8 mouse cellular contexts compared by ENCODE assay signal in the genomic region with DNA sequence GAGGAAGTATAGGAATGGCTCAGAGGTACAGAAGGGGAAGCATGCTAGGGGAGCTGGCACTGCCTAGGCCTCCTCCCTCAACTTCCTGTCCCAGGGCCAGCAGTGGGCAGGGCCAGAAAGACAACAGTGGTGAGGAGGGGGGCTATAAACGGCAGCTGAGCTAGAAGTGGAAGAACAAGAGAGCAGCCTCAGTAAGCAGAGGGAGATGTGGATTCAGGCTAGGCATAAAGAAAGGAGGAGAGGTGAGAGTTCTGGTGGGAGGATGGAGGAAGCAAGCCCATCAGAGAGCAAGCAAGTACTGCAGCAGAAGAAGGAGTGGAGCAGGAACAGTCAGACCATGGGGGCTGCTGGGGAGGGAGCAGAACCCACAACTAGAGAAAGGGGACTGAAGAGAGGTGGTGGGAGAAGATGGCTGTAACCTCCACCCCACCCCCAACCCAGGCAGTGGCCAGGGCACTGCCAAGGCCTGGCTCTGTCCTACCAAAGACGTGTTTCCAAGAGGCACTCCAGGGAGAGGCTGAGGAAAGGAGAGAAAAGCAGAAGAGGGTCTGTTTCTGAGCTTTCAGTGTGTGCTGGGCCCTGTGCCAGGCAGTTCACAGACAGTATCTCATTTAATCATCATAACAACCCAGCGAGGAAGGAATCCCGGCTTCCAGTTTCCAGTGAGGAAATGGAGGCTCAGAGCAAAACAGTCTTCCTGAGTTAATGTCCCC. TPM values are rescaled to one million over a fixed set of nuclear protein-coding genes. Genes with fewer than 3 reads are reported as not detected.
DNase-seq lines count a peak whose midpoint lies in the region; ATAC-seq and TF ChIP-seq lines count a peak whose summit lies in the region.

No protein-coding gene starts in this region.

- H3K4me3 ChIP-seq in forebrain, embryonic 16.5 days (replicated peaks; ENCODE audit: low read length): no peak overlapping the region
- H3K4me3 ChIP-seq in hindbrain, postnatal 0 days (ENCODE audit: low read length): no peak overlapping the region
- no peak overlapping the region for H3K4me3 ChIP-seq in lung, adult 2 months (replicated peaks; ENCODE audit: extremely low read depth, low read depth, low read length)

- no peaks in the 10 kb centered on the region for H3K27me3 ChIP-seq in forebrain, embryonic 16.5 days (replicated peaks; ENCODE audit: control insufficient read depth, insufficient read depth, low read length)
- no peaks in the 10 kb centered on the region for H3K27me3 ChIP-seq in hindbrain, postnatal 0 days (ENCODE audit: insufficient read depth, low read length)

- WGBS in forebrain, embryonic 16.5 days: 22% methylated on average over 4 of the region's 4 CpGs
- WGBS in hindbrain, postnatal 0 days: 19% methylated on average over 4 of the region's 4 CpGs
- WGBS in lung, adult 2 months: 18% methylated on average over 4 of the region's 4 CpGs

- TF ChIP-seq POLR2A in lung, adult 2 months (IDR thresholded peaks at IDR 0.05; ENCODE audit: borderline replicate concordance, extremely low read depth, low read depth, low read length): no peak

- H3K9me3 ChIP-seq in forebrain, embryonic 16.5 days (ENCODE audit: control insufficient read depth, low read length): no peaks in the 10 kb centered on the region
- no peaks in the 10 kb centered on the region for H3K9me3 ChIP-seq in hindbrain, postnatal 0 days (ENCODE audit: low read length)

- no peak for TF ChIP-seq CTCF in hindbrain, postnatal 0 days (IDR thresholded peaks at IDR 0.05; ENCODE audit: low read depth)
- TF ChIP-seq CTCF in lung, adult 2 months (IDR thresholded peaks at IDR 0.05; ENCODE audit: insufficient read depth, low read length): no peak

- H3K9ac ChIP-seq in forebrain, embryonic 16.5 days (replicated peaks; ENCODE audit: low read depth, low read length): peak overlapping the region; percentile 23; the same call in 1 of the 2 replicates
- H3K9ac ChIP-seq in hindbrain, postnatal 0 days (replicated peaks; ENCODE audit: low read length): no peak overlapping the region; the same call in 1 of the 2 replicates

- ATAC-seq in forebrain, embryonic 16.5 days: peak; percentile 64
- ATAC-seq in hindbrain, postnatal 0 days: peak; percentile 61
- peak; percentile 63; the same call in 1 of the 2 replicates for ATAC-seq in neutrophil, adult 5-6 weeks (ENCODE audit: extremely low read depth, insufficient number of reproducible peaks, low FRiP score, poor library complexity, severe bottlenecking)
- no peak for ATAC-seq in cerebellum, adult (ENCODE audit: insufficient number of reproducible peaks, low FRiP score, low TSS enrichment)

- H3K27ac ChIP-seq in forebrain, embryonic 16.5 days (ENCODE audit: low read length): peak overlapping the region; percentile 58
- H3K27ac ChIP-seq in hindbrain, postnatal 0 days: peak overlapping the region; percentile 67

- peaks cover 25% of the 10 kb centered on the region for H3K36me3 ChIP-seq in forebrain, embryonic 16.5 days (ENCODE audit: control insufficient read depth, insufficient read depth)
- peaks cover 24% of the 10 kb centered on the region; the same call in 1 of the 2 replicates for H3K36me3 ChIP-seq in hindbrain, postnatal 0 days (ENCODE audit: insufficient read depth, low read length)

- H3K4me2 ChIP-seq in forebrain, embryonic 16.5 days (ENCODE audit: low read length): peak overlapping the region; percentile 26; the same call in 1 of the 2 replicates
- peak overlapping the region; percentile 35; the same call in 1 of the 2 replicates for H3K4me2 ChIP-seq in hindbrain, postnatal 0 days (ENCODE audit: low read depth, low read length)

- peak; percentile 34 for DNase-seq in urinary bladder, postnatal 14 days (ENCODE audit: low spot score)
- DNase-seq in urinary bladder, postnatal 10 days (ENCODE audit: low spot score): no peak
- peak; percentile 49 for DNase-seq in hindbrain, postnatal 0 days (ENCODE audit: low spot score)
- DNase-seq in lung, adult 2 months: peak; percentile 27
- no peak for DNase-seq in layer of hippocampus, postnatal 14 days (ENCODE audit: low spot score in 2 of 2)

- H3K4me1 ChIP-seq in forebrain, embryonic 16.5 days (replicated peaks; ENCODE audit: control insufficient read depth, insufficient read depth, low read length): peaks cover 54% of the 10 kb centered on the region
- H3K4me1 ChIP-seq in hindbrain, postnatal 0 days (ENCODE audit: insufficient read depth, low read length): peaks cover 23% of the 10 kb centered on the region
- peaks cover 18% of the 10 kb centered on the region for H3K4me1 ChIP-seq in lung, adult 2 months (ENCODE audit: control insufficient read depth, insufficient read depth, low read length)

RNA-seq across cellular contexts. Expression of a gene that starts 8.7 kb away (rescaled TPM):
- 20.7 and 22.0 TPM in 2 replicates for polyA plus RNA-seq in forebrain, embryonic 16.5 days (2015; fragmentation: Nextera tagmentation; extraction: Ambion mirVana)
- total RNA-seq in hindbrain, postnatal 0 days (2014; rRNA removed): 96.9 and 109 TPM in 2 replicates
- polyA plus RNA-seq in hindbrain, postnatal 0 days (2015; fragmentation: Nextera tagmentation; extraction: Ambion mirVana): 6.0 and 6.6 TPM in 2 replicates
- polyA plus RNA-seq in lung, adult 2 months (2012; rRNA removed): 13.9 and 14.8 TPM in 2 replicates
- total RNA-seq in neutrophil, adult 5-6 weeks (2017): not detected in 2 replicates
- total RNA-seq in layer of hippocampus, postnatal 14 days (2021): 10 to 100 TPM; 26.9 to 30.3 TPM

RNA-seq across cellular contexts. Expression of a gene that starts 26.7 kb away (rescaled TPM):
- 30.2 and 35.2 TPM in 2 replicates for polyA plus RNA-seq in forebrain, embryonic 16.5 days (2015; fragmentation: Nextera tagmentation; extraction: Ambion mirVana)
- 64.6 and 74.7 TPM in 2 replicates for total RNA-seq in hindbrain, postnatal 0 days (2014; rRNA removed)
- polyA plus RNA-seq in hindbrain, postnatal 0 days (2015; fragmentation: Nextera tagmentation; extraction: Ambion mirVana): 47.1 and 53.7 TPM in 2 replicates
- 141 and 187 TPM in 2 replicates for polyA plus RNA-seq in lung, adult 2 months (2012; rRNA removed)
- total RNA-seq in neutrophil, adult 5-6 weeks (2017): 21.6 and 27.6 TPM in 2 replicates
- total RNA-seq in layer of hippocampus, postnatal 14 days (2021): 10 to 100 TPM; 54.0 to 54.2 TPM

RNA-seq across cellular contexts. Expression of a gene that starts 32.2 kb away (rescaled TPM):
- polyA plus RNA-seq in forebrain, embryonic 16.5 days (2015; fragmentation: Nextera tagmentation; extraction: Ambion mirVana): 178 and 190 TPM in 2 replicates
- 6.6 and 20.1 TPM in 2 replicates for total RNA-seq in hindbrain, postnatal 0 days (2014; rRNA removed)
- 225 and 226 TPM in 2 replicates for polyA plus RNA-seq in hindbrain, postnatal 0 days (2015; fragmentation: Nextera tagmentation; extraction: Ambion mirVana)
- polyA plus RNA-seq in lung, adult 2 months (2012; rRNA removed): 142 and 172 TPM in 2 replicates
- 32.5 and 44.4 TPM in 2 replicates for total RNA-seq in neutrophil, adult 5-6 weeks (2017)
- total RNA-seq in layer of hippocampus, postnatal 14 days (2021): 100 to 1,000 TPM; 121 to 126 TPM

RNA-seq across cellular contexts. Expression of a gene that starts 34.5 kb away (rescaled TPM):
- 85.8 and 89.5 TPM in 2 replicates for polyA plus RNA-seq in forebrain, embryonic 16.5 days (2015; fragmentation: Nextera tagmentation; extraction: Ambion mirVana)
- 83.8 and 111 TPM in 2 replicates for total RNA-seq in hindbrain, postnatal 0 days (2014; rRNA removed)
- 120 and 124 TPM in 2 replicates for polyA plus RNA-seq in hindbrain, postnatal 0 days (2015; fragmentation: Nextera tagmentation; extraction: Ambion mirVana)
- polyA plus RNA-seq in lung, adult 2 months (2012; rRNA removed): 276 and 345 TPM in 2 replicates
- 82.6 and 111 TPM in 2 replicates for total RNA-seq in neutrophil, adult 5-6 weeks (2017)
- total RNA-seq in layer of hippocampus, postnatal 14 days (2021): 100 to 1,000 TPM; 137 to 150 TPM

RNA-seq across cellular contexts. Expression of a gene that starts 41.5 kb away (rescaled TPM):
- 25.3 and 26.3 TPM in 2 replicates for polyA plus RNA-seq in forebrain, embryonic 16.5 days (2015; fragmentation: Nextera tagmentation; extraction: Ambion mirVana)
- 14.5 TPM in 2 replicates for total RNA-seq in hindbrain, postnatal 0 days (2014; rRNA removed)
- polyA plus RNA-seq in hindbrain, postnatal 0 days (2015; fragmentation: Nextera tagmentation; extraction: Ambion mirVana): 18.9 and 20.8 TPM in 2 replicates
- polyA plus RNA-seq in lung, adult 2 months (2012; rRNA removed): 7.5 and 8.4 TPM in 2 replicates
- 21.3 and 30.6 TPM in 2 replicates for total RNA-seq in neutrophil, adult 5-6 weeks (2017)
- total RNA-seq in layer of hippocampus, postnatal 14 days (2021): 10 to 100 TPM; 12.5 to 14.7 TPM

Comparison
In these comparisons a context has a peak if more than half of its experiments do, and no peak if none do; other contexts are left out.
1. DNase-seq: peak in urinary bladder, postnatal 14 days (single experiment), hindbrain, postnatal 0 days (single experiment) and lung, adult 2 months (single experiment); none in urinary bladder, postnatal 10 days (single experiment) and layer of hippocampus, postnatal 14 days (0 of 2).
2. RNA of a gene that starts 8.7 kb away (total RNA-seq): 96.9 to 109 TPM in hindbrain, postnatal 0 days and 26.9 to 30.3 TPM in layer of hippocampus, postnatal 14 days; not detected in neutrophil, adult 5-6 weeks; every median in the first group is over 10 times any median in the second.